Mouse (Mus musculus) heart, embryonic 11.5 days (tissue): ENCODE results near the gene Ap1g2. TPM values are rescaled to one million over a fixed set of nuclear protein-coding genes. Genes with fewer than 3 reads are reported as not detected.

Experiments
- ATAC-seq: fragments of 200-750 bp; cut with Nextera tagmentation; replicated peaks from 2 replicates; pipeline ENCODE4 v1.8.0; 2017; ENCODE audit warnings: moderate library complexity; ENCODE audit not compliant: insufficient number of reproducible peaks, low FRiP score, low TSS enrichment
- H3K27ac ChIP-seq: fragments of 300-500 bp; sonication (generic); 2 replicates; pipeline ENCODE4 v1.5.1; 2014; ENCODE audit warnings: mild to moderate bottlenecking, low read depth, low read length
- H3K27me3 ChIP-seq: fragments of 300-500 bp; sonication (generic); 2 replicates; pipeline ENCODE4 v1.6.1; 2014; ENCODE audit warnings: mild to moderate bottlenecking, low read length, mixed read lengths; ENCODE audit not compliant: control insufficient read depth, insufficient read depth
- H3K36me3 ChIP-seq: fragments of 300-500 bp; sonication (generic); 2 replicates; pipeline ENCODE4 v1.6.1; 2014; ENCODE audit warnings: mild to moderate bottlenecking, low read length, moderate library complexity, mixed read lengths; ENCODE audit not compliant: control insufficient read depth, insufficient read depth
- H3K4me1 ChIP-seq: fragments of 300-500 bp; sonication (generic); 2 replicates; pipeline ENCODE4 v1.6.1; 2014; ENCODE audit warnings: low read length; ENCODE audit not compliant: control insufficient read depth, insufficient read depth
- H3K4me2 ChIP-seq: fragments of 300-500 bp; sonication (generic); 2 replicates; pipeline ENCODE4 v1.6.1; 2014; ENCODE audit warnings: mild to moderate bottlenecking, moderate library complexity
- H3K4me3 ChIP-seq: fragments of 300-500 bp; sonication (generic); 2 replicates; pipeline ENCODE4 v1.5.1; 2014; ENCODE audit warnings: low read depth, low read length
- H3K9ac ChIP-seq: fragments of 300-500 bp; sonication (generic); 2 replicates; pipeline ENCODE4 v1.6.1; 2014; ENCODE audit warnings: mild to moderate bottlenecking, low read depth, low read length, moderate library complexity
- H3K9me3 ChIP-seq: fragments of 300-500 bp; sonication (generic); replicated peaks from 2 replicates; pipeline ENCODE4 v1.6.1; 2016; ENCODE audit warnings: low read length; ENCODE audit not compliant: control insufficient read depth
- WGBS: fragments of 180-500 bp; shearing (Covaris S2); extraction: QIAGEN DNeasy Blood & Tissue Kit; methylation state at CpG from one replicate; pipeline ENCODE4 v1.1.7; 2014; ENCODE audit not compliant: insufficient replicate concordance; 5-methylcytosine and 5-hydroxymethylcytosine counted together
- polyA plus RNA-seq: library from polyadenylated mRNA; unstranded; fragments of >200 nt; fragmentation: Nextera tagmentation; extraction: Ambion mirVana; gene quantifications from 2 replicates; pipeline ENCODE4 v1.2.1, GENCODE M21; 2014

Ap1g2 gene
- polyA plus RNA-seq, 1 experiment from 2014 or later, result 9.1 TPM

- no peak for ATAC-seq
- no peak overlapping the region for H3K4me2 ChIP-seq
- no peak overlapping the region for H3K27ac ChIP-seq
- no peaks in the 10 kb centered on the region for H3K27me3 ChIP-seq
- no peaks in the 10 kb centered on the region for H3K36me3 ChIP-seq
- H3K9me3 ChIP-seq, result no peaks in the 10 kb centered on the region
- no peak overlapping the region for H3K4me3 ChIP-seq
- H3K4me1 ChIP-seq, result no peaks in the 10 kb centered on the region
- WGBS, result 60% methylated on average over 7 of the region's 7 CpGs
- no peak overlapping the region for H3K9ac ChIP-seq
These were observed 32.9 kb upstream of the Ap1g2 start for GRCm38 (mm10) chr14:55139313-55139712.

- Histone ChIP-seq H3K27me3 (no peaks in the 10 kb centered on the region), H3K4me1 (no peaks in the 10 kb centered on the region), H3K9me3 (no peaks in the 10 kb centered on the region), H3K4me3 (no peak overlapping the region), H3K9ac (no peak overlapping the region), H3K36me3 (no peaks in the 10 kb centered on the region), H3K4me2 (no peak overlapping the region), H3K27ac (no peak overlapping the region)
- WGBS, result 66% methylated on average over 8 of the region's 8 CpGs
- no peak for ATAC-seq
These were observed 29.3 kb upstream of the Ap1g2 start for GRCm38 (mm10) chr14:55135676-55136075.

GRCm38 (mm10) chr14:55126521-55126920, 20.1 kb upstream of the Ap1g2 start:
- Histone ChIP-seq H3K27me3 (no peaks in the 10 kb centered on the region), H3K4me2 (no peak overlapping the region), H3K36me3 (no peaks in the 10 kb centered on the region), H3K4me1 (peaks cover 4% of the 10 kb centered on the region; the same call in 1 of the 2 replicates), H3K27ac (no peak overlapping the region), H3K9me3 (no peaks in the 10 kb centered on the region), H3K9ac (no peak overlapping the region), H3K4me3 (no peak overlapping the region)
- no peak for ATAC-seq
- WGBS, result 81% methylated on average over 7 of the region's 7 CpGs

GRCm38 (mm10) chr14:55125711-55126110, 19.3 kb upstream of the Ap1g2 start:
- no peak overlapping the region for H3K4me3 ChIP-seq
- H3K4me1 ChIP-seq, result peaks cover 4% of the 10 kb centered on the region; the same call in 1 of the 2 replicates
- H3K9me3 ChIP-seq, result no peaks in the 10 kb centered on the region
- ATAC-seq, result no peak
- WGBS, result 64% methylated on average over 5 of the region's 5 CpGs
- H3K27ac ChIP-seq, result no peak overlapping the region
- H3K27me3 ChIP-seq, result no peaks in the 10 kb centered on the region
- no peaks in the 10 kb centered on the region for H3K36me3 ChIP-seq
- no peak overlapping the region for H3K4me2 ChIP-seq
- H3K9ac ChIP-seq, result no peak overlapping the region

- Histone ChIP-seq H3K9ac (no peak overlapping the region), H3K4me3 (0 out of 2 replicates have a peak overlapping the region, but pooled peaks have one; percentile 8)
- 0 out of 2 replicates have a peak, but pooled peaks have one; percentile 7 for ATAC-seq
These were observed 16.0 kb upstream of the Ap1g2 start for GRCm38 (mm10) chr14:55122359-55122758.

GRCm38 (mm10) chr14:55121947-55122346, 15.6 kb upstream of the Ap1g2 start:
- ATAC-seq, result peak; percentile 76
- 8% methylated on average over 5 of the region's 5 CpGs for WGBS
- Histone ChIP-seq H3K9ac (no peak overlapping the region), H3K4me3 (0 out of 2 replicates have a peak overlapping the region, but pooled peaks have one; percentile 8), H3K36me3 (no peaks in the 10 kb centered on the region), H3K4me2 (peak overlapping the region; percentile 50), H3K9me3 (no peaks in the 10 kb centered on the region), H3K27me3 (peaks cover 10% of the 10 kb centered on the region), H3K4me1 (peaks cover 5% of the 10 kb centered on the region; the same call in 1 of the 2 replicates), H3K27ac (no peak overlapping the region)

More at GRCm38 (mm10) chr14:55122359-55122758, 16.0 kb upstream of the Ap1g2 start:
- Histone ChIP-seq H3K36me3 (no peaks in the 10 kb centered on the region), H3K4me1 (peaks cover 4% of the 10 kb centered on the region; the same call in 1 of the 2 replicates), H3K27ac (0 out of 2 replicates have a peak overlapping the region, but pooled peaks have one; percentile 10), H3K27me3 (peaks cover 6% of the 10 kb centered on the region), H3K9me3 (no peaks in the 10 kb centered on the region), H3K4me2 (peak overlapping the region; percentile 50)
- 44% methylated on average over 8 of the region's 8 CpGs for WGBS

- WGBS, result 69% methylated on average over 4 of the region's 4 CpGs
- Histone ChIP-seq H3K27me3 (peaks cover 34% of the 10 kb centered on the region), H3K4me1 (peaks cover 20% of the 10 kb centered on the region), H3K4me2 (no peak overlapping the region), H3K27ac (no peak overlapping the region), H3K9ac (no peak overlapping the region), H3K36me3 (no peaks in the 10 kb centered on the region), H3K4me3 (no peak overlapping the region), H3K9me3 (no peaks in the 10 kb centered on the region)
- no peak for ATAC-seq
These were observed 13.2 kb upstream of the Ap1g2 start for GRCm38 (mm10) chr14:55119421-55120134.

- Histone ChIP-seq H3K27ac (no peak overlapping the region), H3K9ac (no peak overlapping the region), H3K9me3 (no peaks in the 10 kb centered on the region), H3K27me3 (peaks cover 41% of the 10 kb centered on the region), H3K4me2 (no peak overlapping the region), H3K36me3 (no peaks in the 10 kb centered on the region), H3K4me3 (no peak overlapping the region), H3K4me1 (peaks cover 20% of the 10 kb centered on the region)
- no peak for ATAC-seq
- WGBS, result 71% methylated on average over 4 of the region's 4 CpGs
These were observed 12.5 kb upstream of the Ap1g2 start for GRCm38 (mm10) chr14:55118852-55119251.
